Mouse (Mus musculus) heart, postnatal 36 days (tissue): ENCODE data around the gene Shisa3. TPM values are rescaled to one million over a fixed set of nuclear protein-coding genes. Genes with fewer than 3 reads are reported as not detected.

ENCODE experiments used
- DNase-seq, 2 experiments: peaks; one replicate each; pipeline ENCODE4 v3.0.0; 2021 to 2022
- intact Hi-C: fragments of 180-260 bp; cut with DNase I; formaldehyde crosslinking; loops from one replicate; pipeline ENCODE4 v1.15.1; 2025
- microRNA-seq, 2 experiments: library from miRNA; unstranded; fragments of <30 nt; microRNA quantifications; one replicate each; pipeline ENCODE4 v1.2.0; 2021; ENCODE audit warnings: borderline number of aligned reads in 2 of 2
- total RNA-seq, 2 experiments: library from RNA; stranded (reverse); gene quantifications; 2 replicates each; pipeline ENCODE4 v1.2.3; 2021

The Shisa3 gene
- total RNA-seq, 2 experiments from 2014 or later = 0.80 to 0.81 TPM

GRCm38 (mm10) chr5:67670158-67670557 lies 62.5 kb downstream of the Shisa3 start:
- intact Hi-C loops = no loop called here
- no peak for DNase-seq

- no peak for DNase-seq
- intact Hi-C loops = no loop called here
Measured at GRCm38 (mm10) chr5:67673008-67673407, 65.3 kb downstream of the Shisa3 start.

Small RNA genes lying within 50 kb of the gene (microRNA-seq; reads per million reads assigned to microRNA genes)
- gene Gm23617 = 0 reads per million in 2 experiments

Other genes with a start within 250 kb of the Shisa3 start
- 1 to 10 TPM; 1.6 to 3.3 TPM for gene Bend4, start 179.6 kb upstream of the Shisa3 start, total RNA-seq
- 10 to 100 TPM; 24.5 to 24.7 TPM for gene Atp8a1, start 239.6 kb downstream of the Shisa3 start, total RNA-seq